Mouse (Mus musculus): ENCODE measurements around the gene Ptprk. TPM values are rescaled to one million over a fixed set of nuclear protein-coding genes. Genes with fewer than 3 reads are reported as not detected.

Ptprk gene
- polyA plus RNA-seq, 1 experiment: 0.04 TPM

DNA sequence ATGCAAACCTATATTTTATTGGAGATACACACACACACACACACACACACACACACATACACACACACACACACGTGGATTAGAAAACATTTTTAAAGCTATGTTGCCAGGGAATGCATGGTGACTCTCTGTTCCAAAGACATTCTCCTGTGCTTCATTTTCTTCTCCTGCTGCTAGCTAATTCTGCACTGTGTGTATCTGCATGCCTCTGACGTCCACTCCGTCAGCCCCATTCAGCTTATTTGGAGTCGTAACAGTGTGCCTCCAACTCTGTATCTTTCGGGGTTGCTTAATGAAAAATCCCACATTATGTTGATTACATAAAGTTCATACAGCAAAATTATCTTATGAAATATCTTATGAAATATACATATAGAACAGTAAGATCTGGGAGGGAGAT, 316.5 kb downstream of the Ptprk start:
- TF ChIP-seq GATA1 (IDR thresholded peaks at IDR 0.05; ENCODE audit: low read length): no peak

DNA sequence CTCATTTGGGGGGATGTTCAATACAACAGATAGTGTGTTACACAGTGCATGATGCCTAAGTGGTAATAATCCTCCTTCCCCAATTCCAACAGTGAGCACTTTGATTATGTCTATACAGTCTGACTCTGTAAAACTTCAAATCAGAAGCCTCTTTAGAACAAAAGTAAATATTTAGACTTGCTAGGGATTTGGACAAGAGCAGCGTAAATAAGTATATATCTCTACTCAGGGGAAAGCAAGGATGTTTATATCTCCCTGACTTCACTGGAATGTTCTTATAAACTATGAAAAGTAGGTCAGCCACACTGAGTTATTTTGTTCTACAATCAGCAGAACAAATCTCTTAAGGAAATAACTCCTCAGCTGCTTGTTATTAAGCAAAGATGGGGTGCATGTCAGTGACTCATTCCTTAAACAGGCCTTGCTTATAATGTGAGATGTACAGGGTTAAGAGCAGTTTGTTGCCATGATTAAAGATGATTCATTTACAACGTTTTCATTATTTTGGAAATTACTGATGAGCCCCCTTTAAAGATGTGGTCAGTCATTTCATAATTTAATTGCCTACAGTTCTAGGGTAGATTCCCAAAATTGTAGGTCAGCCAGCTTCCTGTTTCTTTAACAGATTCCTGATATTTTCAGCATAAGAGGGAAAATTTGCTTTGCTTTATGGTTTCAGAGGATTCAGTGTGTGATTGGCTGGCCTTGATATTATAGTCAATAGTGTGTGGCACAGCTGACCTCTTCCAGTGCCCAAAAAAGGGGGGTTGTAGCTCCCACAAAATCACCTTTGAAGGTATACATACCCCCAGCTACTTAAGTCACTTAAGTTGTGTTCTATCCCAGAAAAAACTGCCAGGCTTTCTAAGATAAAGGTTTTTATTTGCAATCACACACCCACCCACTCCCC, 321.2 kb downstream of the Ptprk start:
- no peak for TF ChIP-seq GATA1 (IDR thresholded peaks at IDR 0.05; ENCODE audit: low read length)

DNA sequence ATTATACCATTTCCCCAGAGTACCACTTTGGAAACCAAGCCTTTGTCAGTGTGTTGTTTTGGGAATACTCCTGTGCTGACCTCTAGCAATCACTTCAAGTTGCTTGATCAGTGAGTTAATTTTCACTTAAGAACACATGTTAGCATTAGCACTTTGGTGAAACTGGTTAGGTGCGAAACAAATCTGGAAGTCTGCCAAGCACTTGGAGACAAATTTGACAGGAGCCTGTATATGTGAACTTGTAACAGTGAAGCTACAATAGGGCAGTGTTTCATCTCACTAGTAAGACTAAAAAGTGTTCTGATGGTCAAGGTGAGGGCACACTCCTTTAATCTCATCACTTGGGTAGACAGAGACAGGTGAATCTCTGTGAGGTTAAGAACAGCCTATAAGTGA, 321.9 kb downstream of the Ptprk start:
- TF ChIP-seq GATA1 (IDR thresholded peaks at IDR 0.05; ENCODE audit: low read length): no peak

- TF ChIP-seq GATA1 (IDR thresholded peaks at IDR 0.05; ENCODE audit: low read length): no peak
Observed at GRCm38 (mm10) chr10:28401796-28402195, 327.2 kb downstream of the Ptprk start.

GRCm38 (mm10) chr10:28408980-28409379, 334.4 kb downstream of the Ptprk start:
- TF ChIP-seq GATA1 (IDR thresholded peaks at IDR 0.05; ENCODE audit: low read length): no peak

- TF ChIP-seq GATA1 (IDR thresholded peaks at IDR 0.05; ENCODE audit: low read length): no peak
Observed at GRCm38 (mm10) chr10:28414823-28415222, 340.2 kb downstream of the Ptprk start.

- TF ChIP-seq GATA1 (IDR thresholded peaks at IDR 0.05; ENCODE audit: low read length): no peak
Observed at GRCm38 (mm10) chr10:28422622-28423021, 348.0 kb downstream of the Ptprk start.

- TF ChIP-seq GATA1 (IDR thresholded peaks at IDR 0.05; ENCODE audit: low read length): no peak
Observed at GRCm38 (mm10) chr10:28425371-28425770, 350.8 kb downstream of the Ptprk start.

DNA sequence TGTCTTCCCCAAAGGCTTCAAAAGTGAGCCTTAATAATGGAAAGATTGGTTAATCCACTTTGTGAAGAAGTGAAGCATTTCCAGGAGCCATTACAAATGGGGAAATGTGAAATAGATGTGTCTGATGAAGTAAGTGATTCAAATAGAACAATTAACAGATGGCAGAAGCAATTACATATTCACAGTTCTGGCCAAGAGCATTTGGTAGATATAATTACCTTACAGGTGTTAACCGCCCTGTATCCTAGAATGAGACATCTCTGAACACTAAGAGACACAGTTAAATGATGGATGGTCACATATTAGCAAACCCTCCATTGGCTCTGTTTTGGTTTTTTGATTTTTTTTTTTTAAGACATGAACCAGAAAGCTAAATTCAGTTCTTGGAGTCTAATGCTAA, 361.5 kb downstream of the Ptprk start:
- TF ChIP-seq GATA1 (IDR thresholded peaks at IDR 0.05; ENCODE audit: low read length): no peak

DNA sequence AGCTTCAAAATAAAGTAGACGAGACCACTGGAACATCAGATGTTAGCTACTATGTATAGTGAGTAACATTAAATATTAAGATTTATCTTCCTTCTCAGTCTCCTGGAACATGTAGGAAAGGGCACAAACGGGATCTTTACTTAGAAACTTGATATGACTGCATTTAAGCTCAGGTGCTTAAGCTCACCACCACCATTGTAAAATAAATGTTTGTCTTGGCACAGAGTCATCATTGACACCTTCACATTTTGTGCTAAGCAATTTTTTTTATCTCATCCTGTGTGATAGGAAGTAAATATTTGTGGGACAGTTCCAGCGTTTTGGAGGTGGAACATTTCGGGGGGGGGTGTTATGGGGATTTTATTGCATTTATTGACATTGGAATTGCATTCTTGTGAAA, 375.2 kb downstream of the Ptprk start:
- no peak for TF ChIP-seq GATA1 (IDR thresholded peaks at IDR 0.05; ENCODE audit: low read length)

- no peak for TF ChIP-seq GATA1 (IDR thresholded peaks at IDR 0.05; ENCODE audit: low read length)
Observed at GRCm38 (mm10) chr10:28450642-28451041, 376.0 kb downstream of the Ptprk start.

- no peak for TF ChIP-seq GATA1 (IDR thresholded peaks at IDR 0.05; ENCODE audit: low read length)
Observed at GRCm38 (mm10) chr10:28458027-28458426, 383.4 kb downstream of the Ptprk start.

DNA sequence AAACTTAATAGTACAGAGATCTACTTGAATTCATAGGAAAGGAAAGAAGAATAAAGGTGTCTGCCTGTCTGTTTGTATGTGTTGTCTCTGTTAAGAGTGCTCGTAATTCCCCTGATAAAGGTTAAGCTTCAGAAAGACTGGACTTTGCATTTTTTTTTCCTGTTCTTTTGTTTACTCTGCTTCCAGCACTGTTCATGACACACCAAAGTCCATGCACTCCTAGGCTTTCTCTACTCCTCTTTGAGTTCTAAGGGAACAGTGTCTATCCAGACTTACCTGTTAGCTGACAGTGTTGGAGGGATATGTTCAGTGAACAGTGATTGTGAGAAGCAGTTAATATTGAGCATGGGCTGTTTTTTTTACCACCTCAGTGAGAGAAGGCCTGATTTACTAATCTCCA, 385.3 kb downstream of the Ptprk start:
- no peak for TF ChIP-seq GATA1 (IDR thresholded peaks at IDR 0.05; ENCODE audit: low read length)

GRCm38 (mm10) chr10:28463706-28464105, 389.1 kb downstream of the Ptprk start:
- TF ChIP-seq GATA1 (IDR thresholded peaks at IDR 0.05; ENCODE audit: low read length): no peak

DNA sequence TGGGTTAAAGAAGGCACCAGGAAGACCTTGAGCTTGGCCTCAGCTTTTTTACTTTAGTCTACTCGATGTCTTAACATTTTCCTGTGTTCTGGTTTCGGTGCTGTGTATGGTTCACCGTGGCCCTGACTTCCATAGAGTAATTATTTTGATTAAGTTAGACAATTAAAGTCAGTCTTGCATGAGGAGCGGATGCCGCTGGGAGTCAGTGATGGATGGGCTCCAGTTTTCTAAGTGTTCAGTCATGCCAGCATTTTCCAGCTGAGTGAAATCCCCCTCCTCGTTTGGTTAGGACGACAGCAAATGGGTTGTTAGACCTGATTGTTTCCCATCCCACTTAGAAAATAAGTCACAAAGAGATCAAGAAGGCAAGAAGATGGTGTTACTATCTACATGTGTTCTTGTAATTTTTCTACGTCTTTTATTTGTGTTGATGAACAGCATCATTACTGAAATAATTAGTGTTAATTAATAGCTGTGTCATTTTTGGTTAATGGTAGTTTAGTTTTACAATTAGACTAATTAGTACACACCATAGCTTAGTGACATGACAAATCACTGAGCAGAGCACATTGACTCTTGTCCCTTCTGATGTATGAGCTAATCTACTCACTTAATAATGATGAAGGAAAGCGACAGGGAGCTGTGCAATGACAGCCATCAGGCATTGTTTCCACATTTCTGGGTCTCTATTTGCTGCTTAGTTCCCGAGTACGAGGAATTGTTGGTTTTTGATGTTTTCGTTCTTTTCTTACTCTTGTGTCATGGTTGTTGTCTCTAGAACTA, 390.3 kb downstream of the Ptprk start:
- no peak for TF ChIP-seq GATA1 (IDR thresholded peaks at IDR 0.05; ENCODE audit: low read length)

DNA sequence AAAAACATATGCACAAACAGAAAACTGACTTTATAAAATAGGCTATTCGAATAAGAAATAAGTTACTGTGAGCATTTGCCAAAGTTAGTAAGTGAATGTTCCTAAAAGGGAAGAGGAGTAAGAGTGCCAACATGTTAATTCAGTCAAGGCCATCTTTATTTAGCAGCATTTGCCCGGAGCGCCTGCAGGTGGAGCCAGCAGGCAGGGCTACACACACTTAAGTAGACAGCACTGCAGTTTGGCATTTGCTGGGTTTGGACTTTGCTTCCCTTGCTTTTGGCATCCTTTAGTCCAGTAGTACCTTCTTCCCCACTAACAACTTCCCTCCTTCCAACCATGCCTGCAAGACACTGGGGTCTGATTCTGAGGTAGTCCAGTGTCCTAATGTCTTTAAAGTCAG, 411.0 kb downstream of the Ptprk start:
- TF ChIP-seq GATA1 (IDR thresholded peaks at IDR 0.05; ENCODE audit: low read length): no peak

- TF ChIP-seq GATA1 (IDR thresholded peaks at IDR 0.05; ENCODE audit: low read length): no peak
Observed at GRCm38 (mm10) chr10:28491006-28491405, 416.4 kb downstream of the Ptprk start.

All from G1E-ER4 (cell line).